Mouse (Mus musculus): Measurements from ENCODE around the gene Wipi2. TPM values are rescaled to one million over a fixed set of nuclear protein-coding genes. Genes with fewer than 3 reads are reported as not detected.

The Wipi2 gene
- polyA plus RNA-seq, 1 experiment from 2014 or later: 60.4 TPM

DNA sequence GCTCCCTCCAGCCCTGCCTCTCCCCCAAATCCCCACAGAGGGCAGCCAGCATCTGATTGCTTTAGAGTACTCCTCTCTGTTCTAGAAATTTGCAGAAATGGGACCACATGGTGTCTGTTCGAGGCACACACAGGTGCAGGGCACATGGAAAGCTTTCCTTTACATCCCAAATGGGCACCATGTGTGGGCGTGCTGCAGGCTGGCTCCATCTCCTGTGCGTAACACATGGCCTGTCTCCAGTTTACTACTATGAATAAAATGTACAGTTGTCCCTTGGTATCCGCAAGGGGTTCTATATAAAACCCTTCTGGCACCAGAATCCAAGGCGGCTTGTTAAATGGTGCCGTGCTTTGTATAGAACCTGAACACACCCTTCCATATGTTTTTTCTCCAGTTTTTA, 69.4 kb downstream of the Wipi2 start:
- H3K27me3 ChIP-seq: peaks cover 24% of the 10 kb centered on the region
- no peak overlapping the region for H3K4me3 ChIP-seq (replicated peaks)
- peaks cover 15% of the 10 kb centered on the region for H3K4me1 ChIP-seq
- H3K9ac ChIP-seq: no peak overlapping the region
- no peaks in the 10 kb centered on the region for H3K36me3 ChIP-seq (replicated peaks)
- WGBS: 87% methylated on average over 6 of the region's 6 CpGs
- no peak overlapping the region for H3K27ac ChIP-seq
- H3K4me2 ChIP-seq: no peak overlapping the region
- ATAC-seq (ENCODE audit: low FRiP score): no peak
- no peaks in the 10 kb centered on the region for H3K9me3 ChIP-seq

DNA sequence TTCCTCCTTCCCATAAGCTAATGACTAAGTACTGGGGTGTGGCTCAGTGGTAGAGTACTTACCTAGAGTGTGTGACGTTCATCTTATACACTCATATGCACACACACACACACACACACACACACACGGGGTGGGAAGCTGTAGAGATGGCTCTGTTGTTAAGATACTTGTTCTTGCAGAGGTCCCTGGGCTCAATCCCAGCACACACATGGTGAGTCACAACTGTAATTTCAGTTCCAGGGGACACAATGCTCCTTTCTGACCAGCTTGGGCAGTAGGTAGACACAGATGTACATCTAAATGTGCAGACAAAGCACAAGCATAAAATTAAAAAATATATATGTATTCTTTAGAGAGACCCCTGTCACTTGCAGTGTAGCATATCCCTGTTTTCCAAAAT, 70.2 kb downstream of the Wipi2 start:
- Histone ChIP-seq H3K4me3 (replicated peaks) (no peak overlapping the region), H3K4me1 (peaks cover 15% of the 10 kb centered on the region), H3K27ac (no peak overlapping the region), H3K4me2 (no peak overlapping the region), H3K27me3 (peaks cover 24% of the 10 kb centered on the region), H3K9ac (no peak overlapping the region), H3K9me3 (no peaks in the 10 kb centered on the region), H3K36me3 (replicated peaks) (no peaks in the 10 kb centered on the region)
- no peak for ATAC-seq (ENCODE audit: low FRiP score)
- WGBS: 69% methylated on average over 2 of the region's 2 CpGs

DNA sequence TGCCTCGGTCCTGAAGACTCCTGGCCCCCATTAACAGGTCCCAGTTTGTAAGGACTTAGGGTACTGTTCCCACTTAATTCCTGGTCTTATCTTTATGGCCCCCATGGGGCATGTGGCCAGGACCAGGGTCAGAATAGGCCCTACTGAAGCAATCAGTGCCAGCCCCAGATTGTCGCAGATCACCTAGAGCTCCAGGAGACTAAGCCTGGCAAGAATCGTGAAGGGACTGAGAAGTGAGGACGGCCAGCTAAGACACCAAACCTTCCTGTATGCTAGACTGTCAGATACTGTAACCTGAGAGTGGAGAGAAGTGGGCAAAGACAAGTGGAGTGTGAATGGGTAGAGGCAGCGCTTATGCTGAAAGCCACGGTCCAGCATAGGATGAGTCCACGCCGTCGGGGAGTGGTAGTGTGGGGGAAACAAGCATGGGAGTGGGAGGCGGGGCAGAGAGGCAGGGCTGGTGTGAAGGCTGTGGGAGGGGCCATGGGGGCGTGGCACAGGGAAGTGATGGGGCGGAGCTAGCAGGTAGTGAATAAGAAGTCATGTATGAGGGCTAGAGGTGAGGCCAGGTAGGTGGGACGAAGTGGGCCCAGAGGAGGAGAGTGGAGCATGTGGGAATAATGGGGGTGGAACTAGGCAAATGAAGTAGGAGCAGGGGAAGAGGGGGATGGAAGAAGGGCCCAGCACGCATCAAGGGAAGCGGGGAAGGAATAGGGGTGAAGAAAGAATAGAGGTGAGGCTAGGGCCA, 73.5 kb downstream of the Wipi2 start:
- Histone ChIP-seq H3K36me3 (replicated peaks) (peaks cover 10% of the 10 kb centered on the region), H3K4me1 (peaks cover 22% of the 10 kb centered on the region), H3K27ac (no peak overlapping the region), H3K27me3 (peaks cover 26% of the 10 kb centered on the region), H3K4me2 (peak overlapping the region; percentile 87), H3K9ac (no peak overlapping the region), H3K9me3 (no peaks in the 10 kb centered on the region), H3K4me3 (replicated peaks) (peak overlapping the region; percentile 81)
- WGBS: 14% methylated on average over 15 of the region's 15 CpGs
- ATAC-seq (ENCODE audit: low FRiP score): peak; percentile 19

DNA sequence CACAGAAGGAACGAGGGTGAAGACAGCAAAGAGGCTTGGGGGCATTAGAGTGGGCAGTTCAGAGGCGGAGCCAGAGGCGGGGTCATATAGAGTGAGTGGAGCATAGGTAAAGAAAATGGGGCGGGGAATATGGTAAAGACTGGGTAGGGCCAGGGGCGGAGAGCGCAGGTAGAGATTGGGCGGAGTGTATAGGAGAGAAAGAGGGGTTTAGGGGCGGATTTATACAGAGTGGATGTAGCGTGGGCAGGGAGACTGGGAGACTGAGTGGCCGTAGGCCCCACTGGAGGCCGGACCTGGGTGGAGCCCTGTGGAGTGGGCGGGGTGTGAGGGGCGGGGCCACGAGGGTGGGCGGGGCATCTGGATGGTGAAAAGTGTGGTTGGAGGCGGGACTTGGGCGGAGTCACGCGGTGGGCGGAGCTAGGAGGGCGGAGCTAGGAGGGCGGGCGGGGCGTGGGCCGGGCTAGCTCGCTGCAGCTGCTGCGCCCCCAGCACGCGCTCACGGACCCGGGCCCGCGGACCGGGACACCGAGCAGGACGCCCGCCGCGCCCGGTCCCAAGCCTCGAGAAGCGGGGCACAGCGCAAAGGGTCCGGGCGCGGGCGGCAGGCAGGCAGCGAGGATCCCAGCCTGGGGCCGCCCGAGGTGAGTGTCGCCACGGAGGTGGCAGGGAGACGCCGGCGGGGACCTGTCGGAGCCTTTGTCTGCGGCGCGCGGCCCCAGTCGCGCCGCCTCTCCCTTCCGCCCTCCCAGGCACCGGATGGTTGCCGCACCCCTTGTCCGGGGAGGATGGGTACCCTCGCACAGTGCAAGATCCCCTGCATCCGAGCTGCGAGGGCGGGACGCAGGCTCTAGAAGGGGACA, 74.4 kb downstream of the Wipi2 start:
- Histone ChIP-seq H3K4me2 (peak overlapping the region; percentile 87), H3K4me1 (peaks cover 22% of the 10 kb centered on the region), H3K9me3 (no peaks in the 10 kb centered on the region), H3K9ac (peak overlapping the region; percentile 84), H3K27ac (0 out of 2 replicates have a peak overlapping the region, but pooled peaks have one; percentile 31), H3K27me3 (peaks cover 26% of the 10 kb centered on the region), H3K36me3 (replicated peaks) (peaks cover 16% of the 10 kb centered on the region), H3K4me3 (replicated peaks) (peak overlapping the region; percentile 81)
- under 1% methylated on average over 62 of the region's 72 CpGs for WGBS
- ATAC-seq (ENCODE audit: low FRiP score): peak; percentile 89

DNA sequence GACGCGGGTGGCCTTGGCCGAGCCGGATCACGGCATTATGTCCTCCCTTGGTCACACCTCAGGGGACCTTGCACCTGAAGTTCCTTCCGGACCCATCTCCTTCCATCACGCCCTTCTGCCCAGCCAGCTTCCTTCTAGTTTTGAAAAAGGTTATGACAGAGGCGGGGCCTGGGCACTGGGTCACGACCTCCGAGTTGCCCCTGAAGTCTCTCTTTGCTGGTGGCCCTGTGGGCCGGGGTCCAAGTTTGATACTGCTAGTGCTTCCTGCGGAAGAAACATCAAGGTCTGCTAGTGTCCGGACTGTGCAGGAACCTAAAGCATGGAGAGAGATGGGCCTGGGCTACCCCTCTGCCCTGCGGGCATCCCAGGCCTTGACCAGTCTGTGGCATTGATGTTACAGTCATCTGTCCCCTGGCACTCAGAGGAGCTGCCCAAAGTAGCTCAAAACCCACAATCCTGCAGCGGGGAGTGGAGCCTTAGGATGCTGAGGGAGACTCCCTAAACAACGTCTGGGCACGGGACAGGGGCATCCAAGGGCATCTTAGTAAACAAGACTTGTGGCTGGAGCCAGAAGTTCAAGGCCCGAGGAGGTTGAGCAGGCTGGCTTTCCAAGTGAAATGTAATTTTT, 75.1 kb downstream of the Wipi2 start:
- peaks cover 22% of the 10 kb centered on the region for H3K4me1 ChIP-seq
- H3K36me3 ChIP-seq (replicated peaks): peaks cover 21% of the 10 kb centered on the region
- ATAC-seq (ENCODE audit: low FRiP score): no peak; the same call in 1 of the 2 replicates
- H3K9ac ChIP-seq: peak overlapping the region; percentile 84
- H3K4me2 ChIP-seq: peak overlapping the region; percentile 87
- 0 out of 2 replicates have a peak overlapping the region, but pooled peaks have one; percentile 31 for H3K27ac ChIP-seq
- H3K27me3 ChIP-seq: peaks cover 26% of the 10 kb centered on the region
- no peaks in the 10 kb centered on the region for H3K9me3 ChIP-seq
- peak overlapping the region; percentile 81 for H3K4me3 ChIP-seq (replicated peaks)
- 26% methylated on average over 18 of the region's 18 CpGs for WGBS

DNA sequence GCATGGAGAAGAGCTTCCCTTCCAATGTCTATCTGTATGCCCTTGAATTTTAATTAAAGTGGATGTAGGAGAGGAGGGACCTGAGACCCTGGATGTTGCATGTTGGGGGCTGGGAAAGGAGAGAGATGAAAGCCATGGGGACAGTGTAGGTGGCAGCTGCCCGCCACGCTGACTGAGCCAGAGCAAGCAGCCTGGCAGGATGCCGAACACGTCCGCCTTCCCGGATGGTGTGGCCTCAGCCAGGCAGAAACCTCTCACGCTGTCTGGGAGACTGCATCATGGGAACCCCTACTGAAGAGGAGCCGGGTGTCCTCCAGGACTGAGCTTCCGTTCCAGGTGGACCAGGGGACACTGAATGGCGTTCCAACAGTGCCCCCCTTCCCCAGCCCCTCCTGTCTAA, 76.1 kb downstream of the Wipi2 start:
- WGBS: 84% methylated on average over 10 of the region's 10 CpGs
- Histone ChIP-seq H3K36me3 (replicated peaks) (peaks cover 30% of the 10 kb centered on the region), H3K4me1 (peaks cover 22% of the 10 kb centered on the region), H3K27ac (no peak overlapping the region), H3K4me3 (replicated peaks) (peak overlapping the region; percentile 81; the same call in 1 of the 2 replicates), H3K9me3 (no peaks in the 10 kb centered on the region), H3K27me3 (peaks cover 22% of the 10 kb centered on the region), H3K4me2 (peak overlapping the region; percentile 87), H3K9ac (no peak overlapping the region)
- no peak for ATAC-seq (ENCODE audit: low FRiP score)

DNA sequence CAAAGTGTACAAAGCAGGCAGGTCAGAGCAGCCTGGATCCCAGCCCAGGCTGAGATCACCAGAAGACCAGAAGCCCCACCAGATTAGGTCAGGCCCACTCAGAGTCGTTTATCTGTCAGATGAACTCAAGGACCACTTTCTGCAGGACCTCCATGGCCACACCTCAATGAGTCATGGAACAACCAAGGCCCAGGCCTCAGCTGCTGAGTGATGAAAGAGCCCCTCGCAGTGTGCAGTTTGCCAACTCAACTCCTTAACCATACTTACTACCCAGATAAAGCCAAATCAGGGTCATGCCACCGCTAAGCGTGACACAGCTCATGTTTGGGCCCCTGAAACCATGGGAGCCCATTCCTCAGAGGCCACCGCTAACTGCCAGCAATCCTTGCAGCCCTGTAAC, 80.2 kb downstream of the Wipi2 start:
- no peak for ATAC-seq (ENCODE audit: low FRiP score)
- H3K4me1 ChIP-seq: peaks cover 13% of the 10 kb centered on the region
- H3K27ac ChIP-seq: no peak overlapping the region
- H3K9ac ChIP-seq: no peak overlapping the region
- H3K36me3 ChIP-seq (replicated peaks): peaks cover 63% of the 10 kb centered on the region
- H3K27me3 ChIP-seq: 0 out of 2 replicates have a peak, but pooled peaks cover 4% of the 10 kb centered on the region
- peaks cover 6% of the 10 kb centered on the region; the same call in 1 of the 2 replicates for H3K9me3 ChIP-seq
- WGBS: 91% methylated on average over 5 of the region's 5 CpGs
- no peak overlapping the region for H3K4me2 ChIP-seq
- no peak overlapping the region for H3K4me3 ChIP-seq (replicated peaks)

DNA sequence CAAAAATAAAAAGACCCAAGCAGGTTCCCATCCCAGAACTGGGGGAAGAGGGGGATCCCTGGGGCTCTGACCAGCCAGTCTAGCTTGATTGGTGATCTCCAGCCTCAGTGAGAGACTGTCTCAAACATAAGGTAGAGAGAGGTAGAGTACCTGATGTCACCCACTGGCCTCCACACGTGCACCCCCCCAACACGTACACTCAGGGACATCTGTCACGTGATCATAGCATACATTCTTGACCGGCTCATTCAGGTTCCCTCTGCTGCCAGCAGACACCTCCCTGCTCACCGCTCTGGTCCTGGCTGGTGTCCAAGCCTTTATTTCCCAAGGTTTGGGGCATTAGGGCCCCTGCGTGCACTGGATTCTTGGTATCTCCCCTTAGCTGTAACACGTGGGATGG, 81.9 kb downstream of the Wipi2 start:
- peaks cover 6% of the 10 kb centered on the region; the same call in 1 of the 2 replicates for H3K9me3 ChIP-seq
- H3K27ac ChIP-seq: no peak overlapping the region
- no peak for ATAC-seq (ENCODE audit: low FRiP score)
- H3K4me2 ChIP-seq: no peak overlapping the region
- no peak overlapping the region for H3K9ac ChIP-seq
- no peaks in the 10 kb centered on the region for H3K4me1 ChIP-seq
- no peak overlapping the region for H3K4me3 ChIP-seq (replicated peaks)
- H3K27me3 ChIP-seq: no peaks in the 10 kb centered on the region
- H3K36me3 ChIP-seq (replicated peaks): peaks cover 76% of the 10 kb centered on the region
- WGBS: 88% methylated on average over 7 of the region's 7 CpGs

DNA sequence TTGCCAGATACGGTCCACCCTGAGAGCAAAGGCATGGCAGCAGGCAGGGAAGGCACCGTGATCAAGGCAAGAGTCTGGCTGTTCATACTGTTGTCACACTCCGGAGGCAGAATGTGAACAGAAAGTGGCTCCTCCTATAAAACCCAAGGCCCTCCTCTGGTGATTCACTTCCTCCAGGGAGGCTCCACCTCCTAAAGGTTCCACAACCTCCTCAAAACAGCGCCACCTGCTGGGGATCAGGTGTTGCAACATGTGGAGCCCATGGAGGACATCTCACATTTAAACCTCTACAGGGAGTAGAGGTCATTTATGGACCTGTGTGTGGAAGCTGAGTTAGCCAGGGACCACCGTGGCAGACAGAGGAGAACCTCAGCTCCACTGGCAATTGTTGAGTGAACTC, 84.9 kb downstream of the Wipi2 start:
- Histone ChIP-seq H3K4me2 (no peak overlapping the region), H3K4me3 (replicated peaks) (no peak overlapping the region), H3K27ac (no peak overlapping the region), H3K4me1 (no peaks in the 10 kb centered on the region), H3K9me3 (peaks cover 6% of the 10 kb centered on the region; the same call in 1 of the 2 replicates), H3K27me3 (no peaks in the 10 kb centered on the region), H3K9ac (no peak overlapping the region), H3K36me3 (replicated peaks) (peaks cover 67% of the 10 kb centered on the region)
- WGBS: 83% methylated on average over 5 of the region's 5 CpGs
- no peak for ATAC-seq (ENCODE audit: low FRiP score)

DNA sequence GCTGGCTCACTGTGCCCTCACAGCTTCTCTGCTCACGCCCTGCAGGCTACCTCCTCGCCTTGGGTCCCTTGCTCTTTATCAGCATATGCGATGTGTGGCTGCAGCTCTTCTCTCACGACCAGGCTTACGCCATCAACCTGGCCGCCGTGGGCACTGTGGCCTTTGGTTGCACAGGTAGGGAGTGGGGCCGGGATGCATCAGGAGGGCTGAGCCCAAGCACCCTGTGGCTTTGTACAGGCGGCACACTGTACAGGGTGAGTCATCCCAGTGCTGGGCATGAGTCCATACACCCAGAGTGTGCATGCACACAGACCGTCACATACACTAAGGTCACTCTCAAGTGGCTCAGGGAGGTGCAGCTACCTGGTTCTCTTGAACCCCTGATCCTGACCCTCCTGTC, 86.5 kb downstream of the Wipi2 start:
- H3K27me3 ChIP-seq: no peaks in the 10 kb centered on the region
- H3K9me3 ChIP-seq: peaks cover 6% of the 10 kb centered on the region; the same call in 1 of the 2 replicates
- no peaks in the 10 kb centered on the region for H3K4me1 ChIP-seq
- WGBS: 94% methylated on average over 10 of the region's 10 CpGs
- ATAC-seq (ENCODE audit: low FRiP score): no peak
- H3K4me3 ChIP-seq (replicated peaks): no peak overlapping the region
- H3K27ac ChIP-seq: no peak overlapping the region
- no peak overlapping the region for H3K4me2 ChIP-seq
- H3K36me3 ChIP-seq (replicated peaks): peaks cover 59% of the 10 kb centered on the region
- H3K9ac ChIP-seq: no peak overlapping the region

DNA sequence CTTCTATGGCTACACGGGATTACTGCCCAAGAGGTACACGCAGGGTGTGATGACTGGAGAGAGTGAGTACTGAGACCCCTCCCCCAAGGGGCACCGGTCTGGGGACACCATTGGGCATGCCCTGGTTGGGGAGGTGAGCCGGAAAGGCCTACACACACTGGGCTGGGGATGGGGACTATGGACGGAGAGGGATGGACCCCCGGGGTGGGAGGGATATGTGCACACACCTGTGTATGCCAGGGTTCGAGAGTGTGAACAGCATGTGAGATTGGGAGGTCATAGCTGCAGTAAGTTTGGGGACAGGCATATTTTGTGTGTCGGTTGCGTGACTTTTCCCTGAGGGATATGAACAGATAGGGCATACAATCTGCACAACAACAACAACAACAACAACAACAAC, 87.6 kb downstream of the Wipi2 start:
- 81% methylated on average over 9 of the region's 9 CpGs for WGBS
- ATAC-seq (ENCODE audit: low FRiP score): no peak
- peaks cover 59% of the 10 kb centered on the region for H3K36me3 ChIP-seq (replicated peaks)
- no peak overlapping the region for H3K4me3 ChIP-seq (replicated peaks)
- no peak overlapping the region for H3K4me2 ChIP-seq
- no peak overlapping the region for H3K27ac ChIP-seq
- H3K27me3 ChIP-seq: no peaks in the 10 kb centered on the region
- no peak overlapping the region for H3K9ac ChIP-seq
- no peaks in the 10 kb centered on the region for H3K4me1 ChIP-seq
- H3K9me3 ChIP-seq: peaks cover 6% of the 10 kb centered on the region; the same call in 1 of the 2 replicates

DNA sequence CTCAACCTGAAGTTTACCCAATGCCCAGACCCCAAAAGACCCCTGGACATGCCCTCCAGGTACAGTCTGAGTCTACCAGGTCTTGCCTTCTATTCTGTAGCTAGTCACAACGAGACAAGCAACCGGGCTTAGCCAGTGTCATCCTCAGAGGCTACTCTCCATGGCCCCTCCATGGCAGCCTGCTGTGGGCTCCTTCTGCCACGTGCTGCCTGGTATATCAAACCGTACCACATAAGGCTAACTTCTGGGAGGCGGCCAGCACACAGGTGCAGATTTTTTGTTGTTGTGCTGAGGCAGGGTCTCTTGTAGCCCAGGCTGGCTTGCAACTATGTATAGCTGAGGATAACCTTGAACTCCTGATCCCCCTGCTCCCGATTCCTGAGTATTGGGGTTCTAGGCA, 88.6 kb downstream of the Wipi2 start:
- H3K9me3 ChIP-seq: peaks cover 6% of the 10 kb centered on the region; the same call in 1 of the 2 replicates
- no peak for ATAC-seq (ENCODE audit: low FRiP score)
- no peaks in the 10 kb centered on the region for H3K27me3 ChIP-seq
- WGBS: 80% methylated on average over 6 of the region's 6 CpGs
- no peaks in the 10 kb centered on the region for H3K4me1 ChIP-seq
- H3K9ac ChIP-seq: no peak overlapping the region
- no peak overlapping the region for H3K4me2 ChIP-seq
- peaks cover 55% of the 10 kb centered on the region for H3K36me3 ChIP-seq (replicated peaks)
- no peak overlapping the region for H3K27ac ChIP-seq
- H3K4me3 ChIP-seq (replicated peaks): no peak overlapping the region
